21 mouse cellular contexts compared by ENCODE assay signal in genomic region chr15:24796836-24797235, GRCm38 (mm10).
A peak's percentile ranks its signal among the peaks of the same experiment; 100 is the strongest.
DNase-seq lines count a peak whose midpoint lies in the region; ATAC-seq and TF ChIP-seq lines count a peak whose summit lies in the region.
"Had no signal": no experiment of that assay in that cellular context is flagged by ENCODE, and none has a peak within 500 bp of the region (broad histone marks: within the 10 kb centered on the region; RNA-seq: fewer than 3 reads in every experiment).

No protein-coding gene starts in this region.

- no peak overlapping the region for H3K9ac ChIP-seq in hindbrain, postnatal 0 days (replicated peaks; ENCODE audit: low read length)
- no peak overlapping the region for H3K9ac ChIP-seq in hindbrain, embryonic 14.5 days
- H3K9ac ChIP-seq: embryonic facial prominence, embryonic 13.5 days; forebrain, embryonic 13.5 days; heart, embryonic 12.5 days; hindbrain, embryonic 13.5 days had no signal

- 67% methylated on average over 1 of the region's 1 CpGs for WGBS in hindbrain, postnatal 0 days
- WGBS in hindbrain, embryonic 14.5 days = 90% methylated on average over 1 of the region's 1 CpGs

- DNase-seq in embryo, embryonic 10 days (ENCODE audit: low spot score) = peak; percentile 16
- no peak for DNase-seq in embryo, embryonic 9.5 days (ENCODE audit: extremely low spot score)
- DNase-seq in hindbrain, postnatal 0 days (ENCODE audit: low spot score) = peak; percentile 23
- no peak for DNase-seq in hindbrain, embryonic 14.5 days (ENCODE audit: low spot score)
- DNase-seq in brain, embryonic 14.5 days (ENCODE audit: low read depth) = peak; percentile 37
- DNase-seq in embryo, embryonic 11 days = peak; percentile 5
- no peak for DNase-seq in layer of hippocampus, adult 9-11 months
- DNase-seq: adrenal gland, postnatal 14 days; cerebellum, adult 18-20 months; cerebellum, postnatal 36 days; gastrocnemius, adult 2 months; gastrocnemius, postnatal 25 days had no signal

- H3K27ac ChIP-seq in hindbrain, postnatal 0 days = no peak overlapping the region
- H3K27ac ChIP-seq in hindbrain, embryonic 14.5 days = no peak overlapping the region
- H3K27ac ChIP-seq: embryonic facial prominence, embryonic 13.5 days; forebrain, embryonic 13.5 days; gastrocnemius, adult 2 months; hindbrain, embryonic 13.5 days had no signal

- no peak overlapping the region for H3K4me2 ChIP-seq in hindbrain, postnatal 0 days (ENCODE audit: low read depth, low read length)
- H3K4me2 ChIP-seq in hindbrain, embryonic 14.5 days (replicated peaks) = no peak overlapping the region
- H3K4me2 ChIP-seq: embryonic facial prominence, embryonic 13.5 days; forebrain, embryonic 13.5 days; heart, embryonic 12.5 days; hindbrain, embryonic 13.5 days had no signal

- ATAC-seq in hindbrain, postnatal 0 days = no peak
- no peak for ATAC-seq in hindbrain, embryonic 14.5 days (ENCODE audit: low FRiP score)
- ATAC-seq: activated CD4-positive, CD25-positive, alpha-beta regulatory T cell, adult 4 months; forebrain, embryonic 13.5 days; inflammation-experienced regulatory T-cells, adult 6 months; intestine, postnatal 0 days; Patski had no signal

- TF ChIP-seq CTCF in hindbrain, postnatal 0 days (IDR thresholded peaks at IDR 0.05; ENCODE audit: low read depth) = no peak
- TF ChIP-seq CTCF in brain, embryonic 14.5 days (IDR thresholded peaks at IDR 0.05; ENCODE audit: borderline replicate concordance, extremely low read depth, insufficient read depth, insufficient read length) = no peak

- no peaks in the 10 kb centered on the region for H3K9me3 ChIP-seq in hindbrain, postnatal 0 days (ENCODE audit: low read length)
- H3K9me3 ChIP-seq in hindbrain, embryonic 14.5 days (ENCODE audit: control insufficient read depth, low read length) = no peaks in the 10 kb centered on the region
- H3K9me3 ChIP-seq: embryonic facial prominence, embryonic 13.5 days; forebrain, embryonic 13.5 days; heart, embryonic 12.5 days; hindbrain, embryonic 13.5 days had no signal

- no peaks in the 10 kb centered on the region for H3K4me1 ChIP-seq in hindbrain, postnatal 0 days (ENCODE audit: insufficient read depth, low read length)
- no peaks in the 10 kb centered on the region for H3K4me1 ChIP-seq in hindbrain, embryonic 14.5 days (replicated peaks; ENCODE audit: control insufficient read depth, insufficient read depth, low read length)
- H3K4me1 ChIP-seq: forebrain, embryonic 13.5 days; heart, embryonic 12.5 days; hindbrain, embryonic 13.5 days had no signal

- no peak for TF ChIP-seq POLR2A in brain, embryonic 14.5 days (IDR thresholded peaks at IDR 0.05; ENCODE audit: borderline replicate concordance, extremely low read depth, insufficient read depth, insufficient read length, poor library complexity, severe bottlenecking)

- H3K4me3 ChIP-seq in hindbrain, postnatal 0 days (ENCODE audit: low read length) = no peak overlapping the region
- H3K4me3 ChIP-seq in hindbrain, embryonic 14.5 days (replicated peaks; ENCODE audit: low read length) = no peak overlapping the region
- H3K4me3 ChIP-seq: embryonic facial prominence, embryonic 13.5 days; forebrain, embryonic 13.5 days; gastrocnemius, adult 2 months; heart, embryonic 12.5 days; hindbrain, embryonic 13.5 days had no signal

- no peaks in the 10 kb centered on the region for H3K27me3 ChIP-seq in hindbrain, postnatal 0 days (ENCODE audit: insufficient read depth, low read length)
- H3K27me3 ChIP-seq in hindbrain, embryonic 14.5 days (ENCODE audit: control insufficient read depth, insufficient read depth, low read length) = no peaks in the 10 kb centered on the region
- H3K27me3 ChIP-seq: CH12.LX; embryonic facial prominence, embryonic 13.5 days; forebrain, embryonic 13.5 days; heart, embryonic 12.5 days; hindbrain, embryonic 13.5 days; Patski had no signal

- H3K36me3 ChIP-seq in hindbrain, postnatal 0 days (ENCODE audit: insufficient read depth, low read length) = no peaks in the 10 kb centered on the region
- H3K36me3 ChIP-seq in hindbrain, embryonic 14.5 days (replicated peaks; ENCODE audit: control insufficient read depth, insufficient read depth) = no peaks in the 10 kb centered on the region
- H3K36me3 ChIP-seq: embryonic facial prominence, embryonic 13.5 days; heart, embryonic 12.5 days; hindbrain, embryonic 13.5 days had no signal

Comparison
In these comparisons a context has a peak if more than half of its experiments do, and no peak if none do; other contexts are left out.
1. DNase-seq: peak in embryo, embryonic 10 days (single experiment), hindbrain, postnatal 0 days (single experiment), brain, embryonic 14.5 days (single experiment) and embryo, embryonic 11 days (single experiment); none in embryo, embryonic 9.5 days (single experiment), hindbrain, embryonic 14.5 days (single experiment) and layer of hippocampus, adult 9-11 months (single experiment).